Mouse (Mus musculus) C2C12 (cell line): ENCODE measurements at regions not wholly inside any gene's neighbourhood (a gene's known extent, or its start where the extent isn't known, plus 50 kb on each side); places are given as distances from the start of the nearest gene placed in this dataset.
"Not testable (repeated sequence)": the region's sequence is repeated elsewhere in the genome, so short reads cannot be mapped to it uniquely, and the experiment has no call there.

Source experiments
- H3K27me3 ChIP-seq: one replicate; pipeline ENCODE4 v1.6.1; 2011; ENCODE audit not compliant: control insufficient read depth, insufficient read depth, insufficient read length
- H3K36me3 ChIP-seq: one replicate; pipeline ENCODE4 v1.6.1; 2011; ENCODE audit not compliant: control insufficient read depth, insufficient read depth
- H3K4me3 ChIP-seq: one replicate; pipeline ENCODE4 v1.5.1; 2011; ENCODE audit warnings: mild to moderate bottlenecking, control low read depth; ENCODE audit not compliant: poor library complexity, insufficient read depth, severe bottlenecking
- H3K79me2 ChIP-seq: one replicate; pipeline ENCODE4 v1.6.1; 2011; ENCODE audit not compliant: control insufficient read depth, insufficient read depth
- H3K79me3 ChIP-seq: one replicate; pipeline ENCODE4 v1.6.1; 2011; ENCODE audit warnings: low read depth, control low read depth
- H3ac ChIP-seq: one replicate; pipeline ENCODE3; 2011; ENCODE audit warnings: low read depth; ENCODE audit not compliant: control insufficient read depth, insufficient read length
- CEBPB ChIP-seq: IDR thresholded peaks from one replicate; pipeline ENCODE4 v1.6.1; 2011; ENCODE audit warnings: low read depth, mild to moderate bottlenecking, control low read depth, moderate library complexity
- CTCF ChIP-seq: IDR thresholded peaks from one replicate; pipeline ENCODE4 v1.5.1; 2011; ENCODE audit not compliant: control insufficient read depth, insufficient read depth, insufficient read length
- FOSL1 ChIP-seq: IDR thresholded peaks from one replicate; pipeline ENCODE4 v1.8.0; 2011; ENCODE audit warnings: mild to moderate bottlenecking, low read length; ENCODE audit not compliant: poor library complexity, insufficient read depth, severe bottlenecking
- MAX ChIP-seq: IDR thresholded peaks from one replicate; pipeline ENCODE4 v1.6.1; 2011; ENCODE audit warnings: mild to moderate bottlenecking, control low read depth
- MYOD1 ChIP-seq: IDR thresholded peaks from one replicate; pipeline ENCODE4 v1.6.1; 2011; ENCODE audit warnings: low read depth; ENCODE audit not compliant: control insufficient read depth, insufficient read length
- MYOG ChIP-seq: IDR thresholded peaks from one replicate; pipeline ENCODE4 v1.6.1; 2011; ENCODE audit not compliant: control insufficient read depth, insufficient read length; ENCODE audit errors: extremely low read depth
- USF1 ChIP-seq: IDR thresholded peaks from one replicate; pipeline ENCODE4 v1.6.1; 2011; ENCODE audit warnings: low read depth, mild to moderate bottlenecking, control low read depth, moderate library complexity

GRCm38 (mm10) chr17:13507397-13508063 lies 153.2 kb downstream of the Tcp10c start:
- H3ac ChIP-seq, H3K79me2 ChIP-seq, H3K36me3 ChIP-seq, H3K4me3 ChIP-seq, H3K27me3 ChIP-seq, H3K79me3 ChIP-seq: not testable (repeated sequence)

- H3ac ChIP-seq, H3K36me3 ChIP-seq, H3K27me3 ChIP-seq, H3K79me3 ChIP-seq, H3K79me2 ChIP-seq, H3K4me3 ChIP-seq: not testable (repeated sequence)
These were observed 165.2 kb downstream of the Tcp10c start for GRCm38 (mm10) chr17:13519409-13520201.

GRCm38 (mm10) chr17:13532579-13532978 lies 178.2 kb downstream of the Tcp10c start:
- H3ac ChIP-seq, H3K27me3 ChIP-seq, H3K79me2 ChIP-seq, H3K4me3 ChIP-seq, H3K36me3 ChIP-seq, H3K79me3 ChIP-seq: not testable (repeated sequence)

GRCm38 (mm10) chr17:13540446-13541241 lies 186.3 kb downstream of the Tcp10c start:
- H3K4me3 ChIP-seq = no peak overlapping the region
- H3K36me3 ChIP-seq = no peaks in the 10 kb centered on the region
- H3K27me3 ChIP-seq = no peaks in the 10 kb centered on the region
- no peak overlapping the region for H3ac ChIP-seq
- no peaks in the 10 kb centered on the region for H3K79me2 ChIP-seq
- H3K79me3 ChIP-seq = no peaks in the 10 kb centered on the region
- TF ChIP-seq FOSL1 (no peak), CEBPB (no peak), MAX (no peak), MYOD1 (no peak), CTCF (no peak), USF1 (no peak), MYOG (no peak)

- Histone ChIP-seq H3K36me3 (no peaks in the 10 kb centered on the region), H3K4me3 (no peak overlapping the region), H3K79me3 (no peaks in the 10 kb centered on the region), H3K27me3 (no peaks in the 10 kb centered on the region), H3K79me2 (no peaks in the 10 kb centered on the region), H3ac (no peak overlapping the region)
- TF ChIP-seq FOSL1 = no peak
These were observed 186.9 kb downstream of the Tcp10c start for GRCm38 (mm10) chr17:13541249-13541648.

- Histone ChIP-seq H3ac (no peak overlapping the region), H3K36me3 (no peaks in the 10 kb centered on the region), H3K79me3 (no peaks in the 10 kb centered on the region), H3K27me3 (no peaks in the 10 kb centered on the region), H3K4me3 (no peak overlapping the region), H3K79me2 (no peaks in the 10 kb centered on the region)
- no peak for TF ChIP-seq USF1
- no peak for TF ChIP-seq MYOG
- no peak for TF ChIP-seq CTCF
- TF ChIP-seq FOSL1 = no peak
- no peak for TF ChIP-seq MYOD1
These were observed 187.9 kb downstream of the Tcp10c start for GRCm38 (mm10) chr17:13542261-13542660.

- no peak for TF ChIP-seq MYOG
- no peak for TF ChIP-seq USF1
- no peak for TF ChIP-seq MAX
- no peak for TF ChIP-seq MYOD1
- TF ChIP-seq FOSL1 = no peak
- no peak for TF ChIP-seq CTCF
- TF ChIP-seq CEBPB = no peak
- H3K27me3 ChIP-seq = no peaks in the 10 kb centered on the region
- no peak overlapping the region for H3ac ChIP-seq
- H3K79me2 ChIP-seq = no peaks in the 10 kb centered on the region
- H3K79me3 ChIP-seq = no peaks in the 10 kb centered on the region
- H3K36me3 ChIP-seq = no peaks in the 10 kb centered on the region
- H3K4me3 ChIP-seq = no peak overlapping the region
These were observed 188.5 kb downstream of the Tcp10c start for GRCm38 (mm10) chr17:13542856-13543255.
